Mouse (Mus musculus) C2C12 (cell line): ENCODE data around the gene Scand1. TPM values are rescaled to one million over a fixed set of nuclear protein-coding genes. Genes with fewer than 3 reads are reported as not detected.

Source experiments
- H3K27me3 ChIP-seq: one replicate; pipeline ENCODE4 v1.6.1; 2011; ENCODE audit not compliant: control insufficient read depth, insufficient read depth, insufficient read length
- H3K36me3 ChIP-seq: one replicate; pipeline ENCODE4 v1.6.1; 2011; ENCODE audit not compliant: control insufficient read depth, insufficient read depth
- H3K4me3 ChIP-seq: one replicate; pipeline ENCODE4 v1.5.1; 2011; ENCODE audit warnings: mild to moderate bottlenecking, control low read depth; ENCODE audit not compliant: poor library complexity, insufficient read depth, severe bottlenecking
- H3K79me2 ChIP-seq: one replicate; pipeline ENCODE4 v1.6.1; 2011; ENCODE audit not compliant: control insufficient read depth, insufficient read depth
- H3K79me3 ChIP-seq: one replicate; pipeline ENCODE4 v1.6.1; 2011; ENCODE audit warnings: low read depth, control low read depth
- H3ac ChIP-seq: one replicate; pipeline ENCODE3; 2011; ENCODE audit warnings: low read depth; ENCODE audit not compliant: control insufficient read depth, insufficient read length
- CEBPB ChIP-seq: IDR thresholded peaks from one replicate; pipeline ENCODE4 v1.6.1; 2011; ENCODE audit warnings: low read depth, mild to moderate bottlenecking, control low read depth, moderate library complexity
- CTCF ChIP-seq: IDR thresholded peaks from one replicate; pipeline ENCODE4 v1.5.1; 2011; ENCODE audit not compliant: control insufficient read depth, insufficient read depth, insufficient read length
- FOSL1 ChIP-seq: IDR thresholded peaks from one replicate; pipeline ENCODE4 v1.8.0; 2011; ENCODE audit warnings: mild to moderate bottlenecking, low read length; ENCODE audit not compliant: poor library complexity, insufficient read depth, severe bottlenecking
- MAX ChIP-seq: IDR thresholded peaks from one replicate; pipeline ENCODE4 v1.6.1; 2011; ENCODE audit warnings: mild to moderate bottlenecking, control low read depth
- MYOD1 ChIP-seq: IDR thresholded peaks from one replicate; pipeline ENCODE4 v1.6.1; 2011; ENCODE audit warnings: low read depth; ENCODE audit not compliant: control insufficient read depth, insufficient read length
- MYOG ChIP-seq: IDR thresholded peaks from one replicate; pipeline ENCODE4 v1.6.1; 2011; ENCODE audit not compliant: control insufficient read depth, insufficient read length; ENCODE audit errors: extremely low read depth
- USF1 ChIP-seq: IDR thresholded peaks from one replicate; pipeline ENCODE4 v1.6.1; 2011; ENCODE audit warnings: low read depth, mild to moderate bottlenecking, control low read depth, moderate library complexity
- polyA plus RNA-seq: library from polyadenylated mRNA; unstranded; fragments of >200 nt; fragmentation: generic; extraction: Trizol; gene quantifications from one replicate; pipeline ENCODE4 v1.2.1, GENCODE M21; 2012; ENCODE audit warnings: missing spikeins

Gene Scand1
- polyA plus RNA-seq, 1 experiment: 140 TPM

DNA sequence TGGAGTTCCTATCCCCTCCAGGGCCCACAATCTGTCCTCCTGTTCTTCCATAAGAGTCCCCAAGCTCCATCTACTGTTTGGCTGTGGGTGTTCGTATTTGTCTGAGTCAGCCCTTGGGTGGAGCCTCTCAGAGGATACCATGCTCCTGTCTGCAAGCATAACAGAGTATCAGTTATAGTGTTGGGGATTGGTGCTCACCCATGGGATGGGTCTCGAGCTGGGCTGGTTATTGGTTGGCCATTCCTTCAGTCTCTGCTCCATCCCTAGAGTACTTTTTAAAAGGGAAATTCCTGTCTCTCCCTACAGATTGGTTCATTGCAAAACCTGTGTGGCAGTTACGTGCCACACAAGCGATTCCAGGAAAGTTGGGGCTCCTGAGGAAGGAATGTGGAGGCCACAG lies 36.3 kb upstream of the Scand1 start:
- TF ChIP-seq USF1: no peak
- no peak for TF ChIP-seq MAX
- no peak for TF ChIP-seq MYOD1
- no peak for TF ChIP-seq MYOG
- TF ChIP-seq CEBPB: no peak
- no peaks in the 10 kb centered on the region for H3K36me3 ChIP-seq
- H3K79me3 ChIP-seq: no peaks in the 10 kb centered on the region
- no peaks in the 10 kb centered on the region for H3K27me3 ChIP-seq
- H3K79me2 ChIP-seq: no peaks in the 10 kb centered on the region
- no peak overlapping the region for H3K4me3 ChIP-seq
- no peak overlapping the region for H3ac ChIP-seq

DNA sequence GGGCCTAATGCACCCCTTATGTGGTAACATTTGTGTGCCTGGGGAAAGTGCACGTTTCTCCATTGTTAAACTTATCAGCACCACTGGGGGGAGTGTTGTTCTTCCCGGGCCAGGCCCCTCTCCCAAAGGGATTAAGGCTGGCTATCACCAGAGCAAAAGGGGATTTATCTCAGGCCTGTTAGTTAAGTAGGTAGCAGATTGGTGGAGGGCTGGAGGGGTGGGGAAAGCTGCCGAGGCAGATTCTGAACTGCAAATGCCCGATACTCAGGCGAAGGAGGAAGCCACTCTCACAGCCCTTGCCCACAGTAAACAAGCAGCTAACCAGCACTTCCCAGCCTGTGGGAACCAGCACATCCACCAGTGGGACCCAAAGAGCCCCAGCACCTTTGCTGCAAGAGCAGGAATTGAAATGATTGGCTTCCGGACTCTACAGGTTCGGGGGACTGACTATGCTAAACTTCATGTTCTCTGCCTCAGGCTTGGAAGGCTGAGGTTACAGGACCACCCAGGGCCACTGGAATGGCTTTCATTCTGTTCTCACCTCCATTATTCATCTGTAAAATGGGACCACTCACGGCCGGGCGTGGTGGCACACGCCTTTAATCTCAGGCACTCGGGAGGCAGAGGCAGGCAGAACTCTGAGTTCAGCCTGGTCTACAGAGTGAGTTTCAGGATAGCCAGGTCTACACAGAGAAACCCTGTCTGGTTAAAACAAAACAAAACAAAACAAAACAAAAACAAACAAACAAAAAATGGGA lies 32.5 kb upstream of the Scand1 start:
- H3K4me3 ChIP-seq: no peak overlapping the region
- no peaks in the 10 kb centered on the region for H3K79me2 ChIP-seq
- H3K79me3 ChIP-seq: no peaks in the 10 kb centered on the region
- no peaks in the 10 kb centered on the region for H3K36me3 ChIP-seq
- H3ac ChIP-seq: peak overlapping the region; percentile 46
- H3K27me3 ChIP-seq: no peaks in the 10 kb centered on the region
- TF ChIP-seq CTCF (peak; percentile 19), FOSL1 (no peak)

DNA sequence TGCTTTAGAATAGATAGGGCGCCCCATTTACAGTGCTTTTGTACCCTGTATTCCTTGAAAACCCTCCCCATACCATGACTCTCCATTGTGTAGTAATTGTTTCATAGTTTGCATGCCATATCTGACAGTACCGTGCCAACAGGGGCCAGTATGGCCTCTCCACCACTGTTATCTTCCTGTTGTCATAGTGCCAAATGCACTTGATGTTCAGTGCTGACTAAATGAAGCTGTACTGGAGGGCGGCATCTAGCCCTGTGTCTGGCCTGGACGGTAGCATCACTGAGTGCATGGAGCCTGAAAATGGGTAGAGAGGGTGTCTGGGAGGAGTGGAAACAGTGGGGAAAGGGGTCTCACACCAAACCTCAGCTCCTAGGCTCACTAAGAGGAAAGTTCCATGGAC lies 27.6 kb upstream of the Scand1 start:
- H3K79me2 ChIP-seq: no peaks in the 10 kb centered on the region
- H3ac ChIP-seq: no peak overlapping the region
- H3K79me3 ChIP-seq: no peaks in the 10 kb centered on the region
- no peaks in the 10 kb centered on the region for H3K36me3 ChIP-seq
- no peaks in the 10 kb centered on the region for H3K27me3 ChIP-seq
- no peak overlapping the region for H3K4me3 ChIP-seq
- TF ChIP-seq MYOD1 (no peak), MYOG (no peak), CTCF (no peak), MAX (no peak), CEBPB (no peak), USF1 (no peak), FOSL1 (no peak)

DNA sequence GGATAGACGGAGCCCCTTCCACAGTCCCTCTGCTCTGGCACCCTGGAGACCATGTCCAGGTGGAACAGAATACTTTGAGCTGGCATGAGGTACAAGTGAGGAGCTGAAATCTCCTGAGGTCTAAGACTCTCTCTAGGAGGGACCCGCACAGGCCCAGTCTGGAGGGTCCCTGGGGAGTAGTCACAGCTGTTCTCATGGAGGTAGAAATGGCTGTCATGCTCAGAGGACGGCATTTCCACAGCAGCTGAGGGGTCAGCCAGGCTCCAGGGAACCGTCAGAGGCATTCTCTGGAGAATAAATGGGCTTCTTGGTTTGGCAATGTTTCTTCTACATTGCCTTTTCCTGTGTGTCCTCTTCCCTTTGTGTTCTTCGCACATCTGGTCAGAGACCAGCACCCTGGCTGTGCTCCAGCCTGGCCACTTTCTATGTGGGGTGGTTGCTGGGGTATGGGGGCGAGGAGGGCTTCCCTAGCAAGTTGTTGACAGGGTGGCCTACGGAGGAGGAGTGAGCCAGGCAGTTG lies 19.0 kb upstream of the Scand1 start:
- no peak overlapping the region for H3ac ChIP-seq
- no peaks in the 10 kb centered on the region for H3K36me3 ChIP-seq
- TF ChIP-seq USF1: no peak
- TF ChIP-seq MYOD1: no peak
- TF ChIP-seq MYOG: no peak
- no peak for TF ChIP-seq CEBPB
- TF ChIP-seq CTCF: no peak
- TF ChIP-seq MAX: no peak
- TF ChIP-seq FOSL1: no peak
- no peaks in the 10 kb centered on the region for H3K79me2 ChIP-seq
- no peaks in the 10 kb centered on the region for H3K27me3 ChIP-seq
- no peaks in the 10 kb centered on the region for H3K79me3 ChIP-seq
- H3K4me3 ChIP-seq: no peak overlapping the region

DNA sequence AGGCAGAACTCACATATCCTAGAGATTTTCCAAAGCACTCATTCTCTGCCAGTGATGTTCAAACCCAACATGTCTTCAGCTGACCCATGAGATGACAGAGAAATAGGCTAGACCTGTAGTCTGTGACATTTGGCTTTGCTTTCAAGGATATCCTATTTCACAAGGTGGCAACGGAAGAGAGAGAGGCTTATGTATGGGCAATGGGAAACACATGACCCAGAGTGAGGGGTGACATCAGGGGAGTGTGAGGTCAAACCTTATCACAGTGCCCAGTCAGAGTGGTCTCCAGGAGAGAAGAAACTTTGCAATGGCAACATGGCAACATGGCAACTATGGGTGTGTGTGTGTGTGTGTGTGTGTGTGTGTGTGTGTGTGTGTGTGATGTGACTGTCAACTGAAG lies 18.2 kb upstream of the Scand1 start:
- Histone ChIP-seq H3ac (no peak overlapping the region), H3K27me3 (no peaks in the 10 kb centered on the region), H3K4me3 (no peak overlapping the region), H3K79me2 (no peaks in the 10 kb centered on the region), H3K36me3 (no peaks in the 10 kb centered on the region), H3K79me3 (no peaks in the 10 kb centered on the region)
- TF ChIP-seq MYOD1 (no peak), CTCF (no peak), USF1 (no peak), MAX (no peak), CEBPB (no peak), FOSL1 (no peak), MYOG (no peak)

DNA sequence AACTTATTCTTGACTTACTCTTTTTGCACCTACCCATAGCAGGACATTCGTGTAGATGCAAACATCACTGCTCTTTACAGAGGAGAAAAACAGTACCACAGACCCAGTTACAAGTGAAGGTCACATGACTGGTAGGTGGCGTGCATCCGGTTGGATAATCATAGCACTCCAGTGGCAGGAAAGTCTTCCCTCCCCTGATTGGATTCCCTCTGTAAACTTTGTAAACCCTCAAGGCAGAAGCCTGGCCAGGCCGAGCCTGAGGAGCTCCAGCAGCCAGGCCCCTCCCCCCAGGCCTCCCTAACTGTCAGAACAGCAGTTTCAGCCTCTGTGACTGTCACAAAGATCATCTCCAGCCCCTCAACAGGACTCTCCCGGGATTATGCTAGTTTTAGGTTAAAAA lies 12.2 kb upstream of the Scand1 start:
- Histone ChIP-seq H3K79me3 (no peaks in the 10 kb centered on the region), H3ac (no peak overlapping the region), H3K36me3 (no peaks in the 10 kb centered on the region), H3K27me3 (no peaks in the 10 kb centered on the region), H3K79me2 (no peaks in the 10 kb centered on the region), H3K4me3 (no peak overlapping the region)
- TF ChIP-seq CTCF (no peak), CEBPB (no peak), FOSL1 (no peak), MYOG (no peak), USF1 (peak; percentile 89)
